Mouse (Mus musculus) stomach, postnatal 0 days (tissue): ENCODE results near the gene Parp14. TPM values are rescaled to one million over a fixed set of nuclear protein-coding genes. Genes with fewer than 3 reads are reported as not detected.

Experiments used
- ATAC-seq: fragments of 200-750 bp; cut with Nextera tagmentation; 2 replicates; pipeline ENCODE4 v1.8.0; 2017; ENCODE audit not compliant: low FRiP score, low TSS enrichment
- DNase-seq: peaks from one replicate; pipeline ENCODE4 v3.0.0-alpha.2; 2016; ENCODE audit warnings: low spot score
- H3K27ac ChIP-seq: fragments of 300-500 bp; sonication (generic); replicated peaks from 2 replicates; pipeline ENCODE4 v1.5.1; 2014; ENCODE audit warnings: mild to moderate bottlenecking, control low read depth
- H3K27me3 ChIP-seq: fragments of 300-500 bp; sonication (generic); 2 replicates; pipeline ENCODE4 v1.6.1; 2014; ENCODE audit warnings: low read length; ENCODE audit not compliant: control insufficient read depth, insufficient read depth
- H3K36me3 ChIP-seq: fragments of 300-500 bp; sonication (generic); 2 replicates; pipeline ENCODE4 v1.6.1; 2014; ENCODE audit warnings: low read length, mixed read lengths; ENCODE audit not compliant: control insufficient read depth, insufficient read depth
- H3K4me1 ChIP-seq: fragments of 300-500 bp; sonication (generic); replicated peaks from 2 replicates; pipeline ENCODE4 v1.6.1; 2014; ENCODE audit warnings: antibody characterized with exemption; ENCODE audit not compliant: control insufficient read depth, insufficient read depth
- H3K4me2 ChIP-seq: fragments of 300-500 bp; sonication (generic); replicated peaks from 2 replicates; pipeline ENCODE4 v1.6.1; 2014; ENCODE audit warnings: low read depth, mild to moderate bottlenecking, control low read depth, moderate library complexity
- H3K4me3 ChIP-seq: fragments of 300-500 bp; sonication (generic); 2 replicates; pipeline ENCODE4 v1.5.1; 2014; ENCODE audit warnings: low read depth, low read length, control low read depth
- H3K9ac ChIP-seq: fragments of 300-500 bp; sonication (generic); 2 replicates; pipeline ENCODE4 v1.6.1; 2014; ENCODE audit warnings: mild to moderate bottlenecking, low read length, control low read depth, mixed read lengths
- H3K9me3 ChIP-seq: fragments of 300-500 bp; sonication (generic); 2 replicates; pipeline ENCODE4 v1.6.1; 2016; ENCODE audit warnings: low read length; ENCODE audit not compliant: control insufficient read depth
- CTCF ChIP-seq: IDR thresholded peaks from 2 replicates; pipeline ENCODE4 v1.5.1; 2016; ENCODE audit warnings: antibody characterized with exemption, low read depth, mild to moderate bottlenecking, moderate library complexity
- EP300 ChIP-seq: optimal IDR thresholded peaks from 2 replicates; pipeline ENCODE3; 2016; ENCODE audit warnings: antibody characterized with exemption
- WGBS: fragments of 180-500 bp; shearing (Covaris S2); extraction: QIAGEN DNeasy Blood & Tissue Kit; methylation state at CpG from one replicate; pipeline ENCODE4 v1.1.7; 2014; 5-methylcytosine and 5-hydroxymethylcytosine counted together
- polyA plus RNA-seq: library from polyadenylated mRNA; unstranded; fragments of >200 nt; fragmentation: Nextera tagmentation; extraction: Ambion mirVana; gene quantifications from 2 replicates; pipeline ENCODE4 v1.2.1, GENCODE M21; 2015

Gene Parp14
- polyA plus RNA-seq, 1 experiment from 2014 or later: 1.4 TPM

DNA sequence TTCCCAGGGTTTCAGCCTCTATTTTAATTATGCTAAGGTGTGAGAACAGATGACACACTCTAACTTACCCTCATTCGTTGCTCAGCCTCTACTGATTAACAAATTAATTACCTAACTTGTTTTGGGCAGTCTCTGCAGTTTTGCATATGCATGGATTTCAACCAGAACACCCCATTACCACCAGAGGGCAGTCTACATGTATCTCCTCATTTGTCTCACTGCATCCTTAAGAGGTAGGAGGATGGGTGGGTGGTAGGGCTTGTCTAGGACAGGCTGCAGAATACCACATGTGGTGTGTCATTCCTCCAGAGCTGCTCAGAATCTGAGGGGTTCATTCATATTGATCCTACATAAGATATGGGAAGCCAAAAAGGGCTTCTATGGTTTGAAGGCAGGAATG, 31.7 kb downstream of the Parp14 start:
- no peak overlapping the region for H3K27ac ChIP-seq
- WGBS: 11% methylated on average over 1 of the region's 1 CpGs
- no peak overlapping the region for H3K9ac ChIP-seq
- H3K4me3 ChIP-seq: no peak overlapping the region
- no peak for ATAC-seq
- TF ChIP-seq CTCF: peak; percentile 79
- no peak for TF ChIP-seq EP300
- H3K4me1 ChIP-seq: no peaks in the 10 kb centered on the region
- no peaks in the 10 kb centered on the region for H3K27me3 ChIP-seq
- DNase-seq: no peak
- no peaks in the 10 kb centered on the region for H3K9me3 ChIP-seq
- no peaks in the 10 kb centered on the region for H3K36me3 ChIP-seq
- no peak overlapping the region for H3K4me2 ChIP-seq

DNA sequence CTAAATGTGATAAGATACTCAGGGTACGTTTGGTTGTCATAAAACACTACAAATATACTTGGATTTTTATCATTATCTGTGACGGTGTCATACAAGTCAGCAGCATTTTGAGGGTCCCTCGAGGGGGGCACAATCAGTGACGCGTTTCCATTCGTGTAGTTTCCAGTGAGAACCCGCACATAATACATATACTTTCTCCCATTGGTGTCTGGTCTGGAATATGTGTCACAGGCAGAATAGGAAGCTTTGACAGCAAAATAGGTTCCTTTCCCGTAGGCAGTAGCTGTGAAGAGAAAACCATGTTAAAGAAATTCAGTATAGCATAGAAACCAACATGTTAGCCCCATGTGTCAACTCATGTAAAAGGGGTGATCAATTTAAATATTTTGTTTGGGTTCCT, 36.7 kb downstream of the Parp14 start:
- Histone ChIP-seq H3K4me1 (no peaks in the 10 kb centered on the region), H3K4me2 (no peak overlapping the region), H3K4me3 (no peak overlapping the region), H3K27me3 (no peaks in the 10 kb centered on the region), H3K27ac (no peak overlapping the region), H3K9ac (no peak overlapping the region), H3K36me3 (no peaks in the 10 kb centered on the region), H3K9me3 (no peaks in the 10 kb centered on the region)
- ATAC-seq: no peak
- DNase-seq: no peak
- WGBS: 88% methylated on average over 8 of the region's 8 CpGs
- TF ChIP-seq CTCF (no peak), EP300 (no peak)

DNA sequence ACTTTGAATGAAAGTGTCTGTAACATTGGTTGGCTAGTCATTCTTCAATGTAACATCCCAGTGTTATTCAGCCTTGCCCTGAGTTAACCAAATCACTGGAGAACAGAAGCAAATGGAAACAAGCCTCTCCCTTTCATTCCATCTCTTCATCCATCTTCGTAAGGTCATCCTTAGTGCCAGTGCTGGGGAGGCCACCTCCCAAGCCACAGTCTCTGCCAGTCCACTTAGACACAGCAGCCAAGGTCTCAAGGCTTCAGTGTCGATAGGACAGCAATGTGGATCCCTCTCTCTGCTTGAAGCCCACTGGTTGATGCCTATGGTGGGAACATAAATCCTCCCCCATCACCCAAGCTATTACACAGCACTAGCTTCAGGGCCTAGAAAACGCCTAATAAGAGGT, 38.4 kb downstream of the Parp14 start:
- no peaks in the 10 kb centered on the region for H3K4me1 ChIP-seq
- no peaks in the 10 kb centered on the region for H3K27me3 ChIP-seq
- 79% methylated on average over 3 of the region's 3 CpGs for WGBS
- H3K4me2 ChIP-seq: no peak overlapping the region
- H3K27ac ChIP-seq: no peak overlapping the region
- TF ChIP-seq CTCF (no peak), EP300 (no peak)
- no peaks in the 10 kb centered on the region for H3K9me3 ChIP-seq
- DNase-seq (no peak), ATAC-seq (no peak)
- no peak overlapping the region for H3K4me3 ChIP-seq
- H3K9ac ChIP-seq: no peak overlapping the region
- H3K36me3 ChIP-seq: no peaks in the 10 kb centered on the region

DNA sequence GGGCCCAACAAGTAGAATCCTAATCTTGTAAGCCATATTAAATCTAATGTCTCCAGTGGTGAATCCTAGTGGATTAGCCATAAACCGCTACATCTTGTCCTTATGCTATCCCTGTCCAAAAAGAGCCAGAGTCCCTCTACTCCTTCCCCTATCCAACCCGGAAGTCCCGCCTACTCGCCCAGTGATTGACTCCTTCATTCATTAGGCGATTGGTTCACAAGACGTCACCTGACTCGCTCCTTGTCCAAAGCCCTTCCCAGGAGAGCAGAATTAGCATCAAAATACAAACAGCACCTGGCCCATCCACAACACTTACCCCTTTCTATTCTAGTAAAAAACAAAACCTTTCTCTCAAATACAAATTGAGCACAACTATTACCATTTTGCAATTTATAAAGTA, 41.3 kb downstream of the Parp14 start:
- 35% methylated on average over 7 of the region's 7 CpGs for WGBS
- H3K36me3 ChIP-seq: 0 out of 2 replicates have a peak, but pooled peaks cover 4% of the 10 kb centered on the region
- H3K27ac ChIP-seq: no peak overlapping the region
- H3K4me1 ChIP-seq: no peaks in the 10 kb centered on the region
- no peak overlapping the region for H3K4me3 ChIP-seq
- no peaks in the 10 kb centered on the region for H3K27me3 ChIP-seq
- no peak for TF ChIP-seq CTCF
- TF ChIP-seq EP300: no peak
- ATAC-seq (no peak), DNase-seq (no peak)
- no peak overlapping the region for H3K9ac ChIP-seq
- no peaks in the 10 kb centered on the region for H3K9me3 ChIP-seq
- H3K4me2 ChIP-seq: no peak overlapping the region

DNA sequence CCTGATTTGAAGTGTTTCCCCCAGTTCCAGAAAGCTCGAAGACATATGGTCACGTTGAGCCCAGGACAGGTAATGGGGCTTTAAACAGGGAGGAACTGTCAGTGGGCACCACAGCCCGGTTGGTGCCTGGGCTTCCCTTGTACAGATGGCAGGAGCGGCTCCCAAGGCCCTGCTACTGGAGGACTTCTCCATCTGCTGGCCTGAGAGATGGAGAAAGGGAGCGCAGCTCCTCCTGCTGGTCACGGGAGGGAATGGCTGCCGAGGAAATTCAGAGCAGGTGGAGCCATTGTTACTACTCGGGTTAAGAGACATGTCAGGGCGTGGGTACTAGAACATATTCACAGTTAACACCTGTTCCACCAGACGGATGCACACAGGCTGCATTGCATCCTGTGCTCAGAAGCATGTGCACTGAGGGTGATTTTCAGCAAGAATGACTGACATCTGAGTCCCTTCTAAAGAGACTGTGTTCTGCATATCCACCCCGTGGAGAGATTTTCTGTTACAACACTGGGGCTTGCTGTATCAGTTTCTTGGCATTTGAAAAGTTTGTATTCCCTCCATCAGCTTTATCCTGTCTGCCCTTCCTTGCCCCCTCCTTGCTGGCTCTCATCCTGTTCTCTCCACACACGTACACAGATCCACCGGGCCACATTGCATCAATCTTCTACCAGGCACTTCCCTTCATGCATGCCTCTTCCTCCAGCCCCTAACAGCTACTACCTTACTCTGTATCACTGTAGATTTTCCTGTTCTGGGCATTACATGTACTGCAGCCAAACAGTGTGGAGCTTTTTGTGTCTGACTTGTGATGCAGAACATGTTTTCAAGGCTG, 53.9 kb downstream of the Parp14 start:
- H3K27ac ChIP-seq: no peak overlapping the region
- no peaks in the 10 kb centered on the region for H3K4me1 ChIP-seq
- H3K4me2 ChIP-seq: no peak overlapping the region
- no peaks in the 10 kb centered on the region for H3K9me3 ChIP-seq
- peak; percentile 64 for ATAC-seq
- no peak overlapping the region for H3K9ac ChIP-seq
- peaks cover 1% of the 10 kb centered on the region; the same call in 1 of the 2 replicates for H3K36me3 ChIP-seq
- peak; percentile 86 for DNase-seq
- H3K4me3 ChIP-seq: no peak overlapping the region
- 33% methylated on average over 13 of the region's 13 CpGs for WGBS
- no peaks in the 10 kb centered on the region for H3K27me3 ChIP-seq
- TF ChIP-seq CTCF: peak; percentile 100
- TF ChIP-seq EP300: no peak

DNA sequence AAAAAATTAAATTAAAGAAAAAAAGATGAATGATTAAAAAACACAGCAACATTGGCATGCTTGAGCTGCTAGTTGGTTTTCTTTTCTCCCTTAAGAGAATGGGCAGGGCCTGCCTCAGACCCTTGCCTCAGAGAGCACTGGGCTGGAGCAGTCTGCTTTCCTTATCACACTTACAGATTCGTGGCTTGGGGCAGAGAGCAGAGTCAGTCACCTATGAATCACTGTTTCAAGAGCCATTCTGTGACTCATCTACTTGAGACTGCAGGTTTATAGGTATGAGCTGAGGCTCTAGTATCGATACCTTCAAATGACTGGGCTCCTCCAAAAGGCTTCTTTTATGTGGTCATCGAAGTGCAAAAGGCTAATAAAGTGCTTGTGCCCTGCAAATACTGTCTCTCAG, 58.2 kb downstream of the Parp14 start:
- Histone ChIP-seq H3K36me3 (no peaks in the 10 kb centered on the region), H3K27ac (no peak overlapping the region), H3K4me1 (no peaks in the 10 kb centered on the region), H3K27me3 (no peaks in the 10 kb centered on the region), H3K9me3 (no peaks in the 10 kb centered on the region), H3K4me2 (no peak overlapping the region), H3K9ac (no peak overlapping the region), H3K4me3 (no peak overlapping the region)
- TF ChIP-seq EP300 (no peak), CTCF (no peak)
- DNase-seq (no peak), ATAC-seq (peak; percentile 87)
- 60% methylated on average over 3 of the region's 3 CpGs for WGBS
